In the genomic region with DNA sequence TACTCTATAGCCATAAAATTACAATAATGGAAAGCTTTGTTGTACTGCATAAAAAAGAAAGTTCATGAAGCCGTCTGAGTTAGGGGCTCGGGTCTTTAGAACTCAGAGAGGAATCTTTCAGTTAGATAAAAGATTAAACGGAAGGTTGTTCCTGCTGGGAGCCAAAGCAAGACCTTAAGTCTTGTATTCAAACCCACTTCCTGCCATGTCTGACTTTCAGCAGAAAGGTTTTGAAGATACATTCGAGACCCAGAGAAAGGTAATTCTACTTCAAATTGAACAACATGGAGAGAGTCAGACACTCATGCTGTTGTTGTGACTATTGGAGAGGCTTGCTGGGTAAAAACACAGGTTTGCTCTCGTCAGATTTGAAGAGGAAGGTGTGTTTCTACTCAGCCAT, we compare ENCODE assay signal across 32 mouse cellular contexts. TPM values are rescaled to one million over a fixed set of nuclear protein-coding genes. Genes with fewer than 3 reads are reported as not detected.
A peak's percentile ranks its signal among the peaks of the same experiment; 100 is the strongest.
DNase-seq lines count a peak whose midpoint lies in the region; ATAC-seq and TF ChIP-seq lines count a peak whose summit lies in the region.
"Had no signal": no experiment of that assay in that cellular context is flagged by ENCODE, and none has a peak within 500 bp of the region (broad histone marks: within the 10 kb centered on the region; RNA-seq: fewer than 3 reads in every experiment).

No protein-coding gene starts in this region.

- H3K9me3 ChIP-seq in heart, embryonic 10.5 days: no peaks in the 10 kb centered on the region
- H3K9me3 ChIP-seq: embryonic facial prominence, embryonic 12.5 days; embryonic facial prominence, embryonic 15.5 days; G1E; heart, embryonic 13.5 days had no signal

- 6% methylated on average over 5 of the region's 5 CpGs for WGBS in thymus, adult 2 months
- WGBS in heart, embryonic 10.5 days: 64% methylated on average over 5 of the region's 5 CpGs

- peak; percentile 7 for DNase-seq in thymus, postnatal 14 days
- DNase-seq in thymus, adult 2 months: no peak
- peak; percentile 41 for DNase-seq in CD4-positive, CD25-positive, alpha-beta regulatory T cell, adult 2 months (ENCODE audit: low read depth, low spot score)
- peak; percentile 21 for DNase-seq in induced T-regulatory cell, adult 2 months (ENCODE audit: low read depth)
- DNase-seq in layer of hippocampus, adult 9-11 months: no peak
- no peak for DNase-seq in heart, embryonic 10.5 days (ENCODE audit: low spot score)
- DNase-seq: adrenal gland, adult 2 months; adrenal gland, postnatal 14 days; B cell, adult 2 months; cerebellum, adult 11 months; cerebellum, adult 2 months; cerebellum, adult 9-11 months; cerebellum, postnatal 25 days; forebrain, postnatal 0 days; gastrocnemius, adult 2 months; gastrocnemius, postnatal 25 days; heart, adult 18-20 months; heart, postnatal 14 days; heart, postnatal 4 days had no signal

- no peak for ATAC-seq in megakaryocyte, adult 5-6 weeks (ENCODE audit: poor library complexity, severe bottlenecking)
- ATAC-seq: forebrain, embryonic 14.5 days; forebrain, postnatal 0 days; Patski had no signal

- peaks cover 8% of the 10 kb centered on the region for H3K4me1 ChIP-seq in thymus, adult 2 months (replicated peaks; ENCODE audit: control insufficient read depth, insufficient read depth, low read length)
- H3K4me1 ChIP-seq in heart, embryonic 10.5 days: no peaks in the 10 kb centered on the region
- H3K4me1 ChIP-seq: embryonic facial prominence, embryonic 12.5 days; embryonic facial prominence, embryonic 15.5 days; heart, embryonic 13.5 days had no signal

- H3K4me3 ChIP-seq in thymus, adult 2 months (ENCODE audit: control insufficient read depth, insufficient read depth, low read length): no peak overlapping the region
- H3K4me3 ChIP-seq in heart, embryonic 10.5 days: no peak overlapping the region
- H3K4me3 ChIP-seq: embryonic facial prominence, embryonic 12.5 days; embryonic facial prominence, embryonic 15.5 days; gastrocnemius, adult 2 months; heart, embryonic 13.5 days had no signal

- H3K36me3 ChIP-seq in thymus, adult 2 months (ENCODE audit: control insufficient read depth, insufficient read depth, low read length): no peaks in the 10 kb centered on the region
- no peaks in the 10 kb centered on the region for H3K36me3 ChIP-seq in heart, embryonic 10.5 days
- H3K36me3 ChIP-seq: embryonic facial prominence, embryonic 12.5 days; embryonic facial prominence, embryonic 15.5 days; G1E; heart, embryonic 13.5 days had no signal

- no peak for TF ChIP-seq CTCF in thymus, adult 2 months (IDR thresholded peaks at IDR 0.05; ENCODE audit: borderline replicate concordance, control insufficient read depth, extremely low read depth, insufficient read depth, low read length, poor library complexity)

- no peak for TF ChIP-seq POLR2A in thymus, adult 2 months (IDR thresholded peaks at IDR 0.05; ENCODE audit: control insufficient read depth, extremely low read depth, insufficient read depth, low read length, poor library complexity)

- H3K27ac ChIP-seq in thymus, adult 2 months (ENCODE audit: control insufficient read depth, insufficient read depth, low read length): no peak overlapping the region
- no peak overlapping the region for H3K27ac ChIP-seq in heart, embryonic 10.5 days
- H3K27ac ChIP-seq: embryonic facial prominence, embryonic 12.5 days; embryonic facial prominence, embryonic 15.5 days; gastrocnemius, adult 2 months; heart, embryonic 13.5 days; hindbrain, embryonic 14.5 days had no signal

- no peaks in the 10 kb centered on the region for H3K27me3 ChIP-seq in thymus, adult 2 months (ENCODE audit: control insufficient read depth, insufficient read depth, low read length)
- no peaks in the 10 kb centered on the region for H3K27me3 ChIP-seq in heart, embryonic 10.5 days (ENCODE audit: insufficient read depth, poor library complexity, severe bottlenecking)
- H3K27me3 ChIP-seq: CH12.LX; embryonic facial prominence, embryonic 12.5 days; embryonic facial prominence, embryonic 15.5 days; heart, embryonic 13.5 days; Patski had no signal

RNA-seq across cellular contexts. Expression of a gene that starts 3.0 kb away (rescaled TPM):
- polyA plus RNA-seq in thymus, adult 2 months (2012; rRNA removed): not detected in 2 replicates
- not detected in 2 replicates for total RNA-seq in megakaryocyte, adult 5-6 weeks (2015)
- total RNA-seq in megakaryocyte, adult 5-6 weeks (2017): not detected in 2 replicates
- not detected in 2 replicates for polyA plus RNA-seq in heart, embryonic 10.5 days (2016; fragmentation: Nextera tagmentation; extraction: Ambion mirVana)
- total RNA-seq: adrenal gland, adult 2 months; adrenal gland, postnatal 14 days; CH12.LX; common myeloid progenitor, adult 5-6 weeks; forebrain, postnatal 0 days; gastrocnemius, adult 2 months; gastrocnemius, postnatal 25 days; heart, adult 18-20 months; heart, postnatal 14 days; heart, postnatal 4 days had no signal
- polyA plus RNA-seq: adrenal gland, adult 2 months; forebrain, embryonic 11.5 days; forebrain, embryonic 14.5 days; forebrain, postnatal 0 days; G1E; heart, embryonic 13.5 days; heart, embryonic 16.5 days; hindbrain, embryonic 11.5 days; Patski had no signal

Comparison
In these comparisons a context has a peak if more than half of its experiments do, and no peak if none do; other contexts are left out.
1. DNase-seq: peak in thymus, postnatal 14 days (single experiment), CD4-positive, CD25-positive, alpha-beta regulatory T cell, adult 2 months (single experiment) and induced T-regulatory cell, adult 2 months (single experiment); none in thymus, adult 2 months (single experiment), layer of hippocampus, adult 9-11 months (single experiment) and heart, embryonic 10.5 days (single experiment).